19 mouse cellular contexts compared by ENCODE assay signal in genomic region chr9:64704073-64704840, GRCm38 (mm10). TPM values are rescaled to one million over a fixed set of nuclear protein-coding genes. Genes with fewer than 3 reads are reported as not detected.
A peak's percentile ranks its signal among the peaks of the same experiment; 100 is the strongest.
DNase-seq lines count a peak whose midpoint lies in the region; ATAC-seq and TF ChIP-seq lines count a peak whose summit lies in the region.
"Had no signal": no experiment of that assay in that cellular context is flagged by ENCODE, and none has a peak within 500 bp of the region (broad histone marks: within the 10 kb centered on the region; RNA-seq: fewer than 3 reads in every experiment).

No protein-coding gene starts in this region.

- 63% methylated on average over 5 of the region's 5 CpGs for WGBS in liver, postnatal 0 days (ENCODE audit: insufficient replicate concordance)
- WGBS in liver, embryonic 12.5 days (ENCODE audit: insufficient replicate concordance), result 67% methylated on average over 5 of the region's 5 CpGs
- 61% methylated on average over 5 of the region's 5 CpGs for WGBS in intestine, postnatal 0 days
- 67% methylated on average over 5 of the region's 5 CpGs for WGBS in stomach, postnatal 0 days

- no peak overlapping the region for H3K9ac ChIP-seq in liver, postnatal 0 days (replicated peaks)
- H3K9ac ChIP-seq in liver, embryonic 12.5 days, result no peak overlapping the region
- no peak overlapping the region for H3K9ac ChIP-seq in intestine, postnatal 0 days (ENCODE audit: low read depth, low read length)
- H3K9ac ChIP-seq in stomach, postnatal 0 days (ENCODE audit: low read length), result no peak overlapping the region
- H3K9ac ChIP-seq: heart, embryonic 12.5 days had no signal

- no peak overlapping the region for H3K4me3 ChIP-seq in liver, postnatal 0 days (ENCODE audit: low read depth, low read length)
- no peak overlapping the region for H3K4me3 ChIP-seq in liver, embryonic 12.5 days
- no peak overlapping the region for H3K4me3 ChIP-seq in intestine, postnatal 0 days (ENCODE audit: low read depth, low read length)
- no peak overlapping the region for H3K4me3 ChIP-seq in stomach, postnatal 0 days (ENCODE audit: low read depth, low read length)
- H3K4me3 ChIP-seq: embryonic facial prominence, embryonic 10.5 days; erythroblast, embryonic 14.5 days; heart, embryonic 12.5 days; megakaryocyte, embryonic 14.5 days had no signal

- no peak overlapping the region for H3K4me2 ChIP-seq in liver, postnatal 0 days (ENCODE audit: low read depth, low read length)
- no peak overlapping the region for H3K4me2 ChIP-seq in liver, embryonic 12.5 days
- no peak overlapping the region for H3K4me2 ChIP-seq in intestine, postnatal 0 days (replicated peaks; ENCODE audit: low read depth)
- H3K4me2 ChIP-seq in stomach, postnatal 0 days (replicated peaks; ENCODE audit: low read depth), result no peak overlapping the region
- H3K4me2 ChIP-seq: heart, embryonic 12.5 days had no signal

- no peak for DNase-seq in liver, postnatal 0 days
- DNase-seq in adipocyte (ENCODE audit: low spot score), result peak; percentile 6
- no peak for DNase-seq in stomach, postnatal 0 days (ENCODE audit: low spot score)
- no peak for DNase-seq in urinary bladder, postnatal 14 days (ENCODE audit: low spot score)
- no peak for DNase-seq in adrenal gland, postnatal 36 days
- DNase-seq: adrenal gland, adult 2 months; cerebellum, adult 11-12 months; heart, postnatal 4 days; layer of hippocampus, adult 9-11 months; right cerebral cortex, postnatal 14 days had no signal

- no peak for TF ChIP-seq EP300 in liver, postnatal 0 days (IDR thresholded peaks at IDR 0.05; ENCODE audit: low read depth)
- TF ChIP-seq EP300 in stomach, postnatal 0 days (optimal IDR thresholded peaks at IDR 0.05), result no peak

- ATAC-seq in liver, postnatal 0 days, result no peak
- ATAC-seq in liver, embryonic 12.5 days, result no peak
- no peak for ATAC-seq in intestine, postnatal 0 days
- peak; percentile 55 for ATAC-seq in stomach, postnatal 0 days (ENCODE audit: low FRiP score, low TSS enrichment)
- ATAC-seq: CD4-positive, CD25-positive, alpha-beta regulatory T cell, adult 4 months; forebrain, embryonic 14.5 days; hindbrain, embryonic 16.5 days had no signal

- H3K27me3 ChIP-seq in liver, postnatal 0 days (ENCODE audit: insufficient read depth, low read length), result no peaks in the 10 kb centered on the region
- H3K27me3 ChIP-seq in liver, embryonic 12.5 days (replicated peaks), result no peaks in the 10 kb centered on the region
- no peaks in the 10 kb centered on the region for H3K27me3 ChIP-seq in intestine, postnatal 0 days (replicated peaks; ENCODE audit: control insufficient read depth, insufficient read depth, low read length)
- H3K27me3 ChIP-seq in stomach, postnatal 0 days (ENCODE audit: control insufficient read depth, insufficient read depth, low read length), result no peaks in the 10 kb centered on the region
- H3K27me3 ChIP-seq: heart, embryonic 12.5 days; megakaryocyte, embryonic 14.5 days had no signal

- peaks cover 24% of the 10 kb centered on the region for H3K4me1 ChIP-seq in liver, postnatal 0 days (ENCODE audit: insufficient read depth)
- peaks cover 20% of the 10 kb centered on the region for H3K4me1 ChIP-seq in liver, embryonic 12.5 days
- peaks cover 24% of the 10 kb centered on the region for H3K4me1 ChIP-seq in intestine, postnatal 0 days (replicated peaks; ENCODE audit: control insufficient read depth, insufficient read depth, low read length)
- H3K4me1 ChIP-seq in stomach, postnatal 0 days (replicated peaks; ENCODE audit: control insufficient read depth, insufficient read depth), result peaks cover 2% of the 10 kb centered on the region; the same call in 1 of the 2 replicates
- H3K4me1 ChIP-seq: embryonic facial prominence, embryonic 10.5 days had no signal

- no peak for TF ChIP-seq CTCF in liver, postnatal 0 days (IDR thresholded peaks at IDR 0.05; ENCODE audit: low read depth)
- TF ChIP-seq CTCF in intestine, postnatal 0 days (IDR thresholded peaks at IDR 0.05; ENCODE audit: low read depth), result no peak
- TF ChIP-seq CTCF in stomach, postnatal 0 days (IDR thresholded peaks at IDR 0.05; ENCODE audit: low read depth), result no peak

- no peaks in the 10 kb centered on the region for H3K9me3 ChIP-seq in liver, postnatal 0 days (ENCODE audit: low read length)
- no peaks in the 10 kb centered on the region for H3K9me3 ChIP-seq in liver, embryonic 12.5 days (replicated peaks)
- no peaks in the 10 kb centered on the region for H3K9me3 ChIP-seq in intestine, postnatal 0 days (ENCODE audit: control insufficient read depth)
- no peaks in the 10 kb centered on the region for H3K9me3 ChIP-seq in stomach, postnatal 0 days (ENCODE audit: control insufficient read depth, low read length)
- H3K9me3 ChIP-seq: embryonic facial prominence, embryonic 10.5 days; heart, embryonic 12.5 days; megakaryocyte, embryonic 14.5 days had no signal

- peaks cover 23% of the 10 kb centered on the region for H3K36me3 ChIP-seq in liver, postnatal 0 days (replicated peaks; ENCODE audit: insufficient read depth, low read length)
- H3K36me3 ChIP-seq in liver, embryonic 12.5 days, result peaks cover 40% of the 10 kb centered on the region
- peaks cover 31% of the 10 kb centered on the region for H3K36me3 ChIP-seq in intestine, postnatal 0 days (ENCODE audit: control insufficient read depth, insufficient read depth)
- no peaks in the 10 kb centered on the region for H3K36me3 ChIP-seq in stomach, postnatal 0 days (ENCODE audit: control insufficient read depth, insufficient read depth, low read length)

- peak overlapping the region; percentile 12; the same call in 1 of the 2 replicates for H3K27ac ChIP-seq in liver, postnatal 0 days (ENCODE audit: low read depth)
- H3K27ac ChIP-seq in liver, embryonic 12.5 days, result no peak overlapping the region; the same call in 1 of the 2 replicates
- H3K27ac ChIP-seq in intestine, postnatal 0 days (ENCODE audit: low read depth, low read length), result peak overlapping the region; percentile 79; the same call in 1 of the 2 replicates
- peak overlapping the region; percentile 78 for H3K27ac ChIP-seq in stomach, postnatal 0 days (replicated peaks)
- H3K27ac ChIP-seq: embryonic facial prominence, embryonic 10.5 days had no signal

RNA-seq across cellular contexts. Expression of gene Rab11a, which starts 33.3 kb away (rescaled TPM):
- polyA plus RNA-seq in liver, postnatal 0 days (2015; fragmentation: Nextera tagmentation; extraction: Ambion mirVana), result 331 and 349 TPM in 2 replicates
- 240 and 248 TPM in 2 replicates for polyA plus RNA-seq in liver, embryonic 12.5 days (2016; fragmentation: Nextera tagmentation; extraction: Ambion mirVana)
- polyA plus RNA-seq in intestine, postnatal 0 days (2015; fragmentation: Nextera tagmentation; extraction: Ambion mirVana), result 1,986 and 2,053 TPM in 2 replicates
- 1,191 and 1,262 TPM in 2 replicates for polyA plus RNA-seq in stomach, postnatal 0 days (2015; fragmentation: Nextera tagmentation; extraction: Ambion mirVana)
- total RNA-seq in adrenal gland, postnatal 36 days (2021), result 100 to 1,000 TPM; 266 to 324 TPM
